Comparison of ENCODE assay signal across 13 mouse cellular contexts in the genomic region with DNA sequence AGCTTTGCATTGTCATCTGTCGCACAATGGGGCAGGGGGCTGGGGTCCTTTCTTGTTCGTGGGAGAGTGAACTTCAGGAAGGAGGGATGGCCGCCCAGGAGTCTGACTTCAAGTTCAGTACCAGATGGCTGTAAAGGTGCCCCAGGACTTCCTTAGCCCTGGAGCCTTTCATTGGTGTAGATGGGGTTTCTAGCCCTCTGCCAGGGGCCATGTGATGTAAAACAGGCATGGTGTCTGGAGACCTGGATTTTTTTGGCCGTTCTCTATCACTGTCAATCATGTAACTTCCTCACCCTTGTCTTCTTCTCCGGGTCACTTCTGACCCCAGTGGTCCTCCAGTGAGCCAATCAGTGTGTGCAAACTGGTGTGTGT. TPM values are rescaled to one million over a fixed set of nuclear protein-coding genes. Genes with fewer than 3 reads are reported as not detected.
DNase-seq lines count a peak whose midpoint lies in the region; ATAC-seq and TF ChIP-seq lines count a peak whose summit lies in the region.
"Had no signal": no experiment of that assay in that cellular context is flagged by ENCODE, and none has a peak within 500 bp of the region (broad histone marks: within the 10 kb centered on the region; RNA-seq: fewer than 3 reads in every experiment).

No protein-coding gene starts in this region.

- TF ChIP-seq CTCF in heart, adult 2 months (IDR thresholded peaks at IDR 0.05): no peak
- no peak for TF ChIP-seq CTCF in small intestine, adult 2 months (IDR thresholded peaks at IDR 0.05; ENCODE audit: extremely low read depth, insufficient read length, insufficient replicate concordance, low read depth, low read length)

- H3K27ac ChIP-seq in heart, adult 2 months: peak overlapping the region; percentile 73
- H3K27ac ChIP-seq in hindbrain, embryonic 14.5 days: peak overlapping the region; percentile 20; the same call in 1 of the 2 replicates
- H3K27ac ChIP-seq in hindbrain, embryonic 11.5 days (ENCODE audit: low read depth, low read length): no peak overlapping the region
- peak overlapping the region; percentile 83 for H3K27ac ChIP-seq in lung, embryonic 16.5 days (ENCODE audit: low read length)
- peak overlapping the region; percentile 5; the same call in 1 of the 2 replicates for H3K27ac ChIP-seq in small intestine, adult 2 months (ENCODE audit: insufficient read depth, low read depth, low read length)
- H3K27ac ChIP-seq: forebrain, embryonic 15.5 days had no signal

- H3K4me2 ChIP-seq in hindbrain, embryonic 14.5 days (replicated peaks): no peak overlapping the region
- H3K4me2 ChIP-seq in hindbrain, embryonic 11.5 days (replicated peaks; ENCODE audit: low read depth, low read length): no peak overlapping the region
- H3K4me2 ChIP-seq in lung, embryonic 16.5 days (ENCODE audit: low read depth, low read length): no peak overlapping the region
- H3K4me2 ChIP-seq: forebrain, embryonic 15.5 days; neural tube, embryonic 13.5 days had no signal

- DNase-seq in heart, adult 2 months: no peak
- DNase-seq in heart, adult 8-10 months (ENCODE audit: low spot score): no peak
- DNase-seq in hindbrain, embryonic 14.5 days (ENCODE audit: low spot score): no peak
- DNase-seq in hindbrain, embryonic 11.5 days (ENCODE audit: low spot score): no peak
- no peak for DNase-seq in lung, postnatal 14 days
- no peak for DNase-seq in adrenal gland, adult 2 months
- DNase-seq: cerebellum, adult 2 months; gastrocnemius, postnatal 14 days had no signal

- H3K4me3 ChIP-seq in heart, adult 2 months: no peak overlapping the region
- H3K4me3 ChIP-seq in hindbrain, embryonic 14.5 days (replicated peaks; ENCODE audit: low read length): no peak overlapping the region
- no peak overlapping the region for H3K4me3 ChIP-seq in hindbrain, embryonic 11.5 days (ENCODE audit: low read depth, low read length)
- H3K4me3 ChIP-seq in lung, embryonic 16.5 days (ENCODE audit: low read length): no peak overlapping the region
- no peak overlapping the region for H3K4me3 ChIP-seq in small intestine, adult 2 months (ENCODE audit: low read depth, low read length)
- H3K4me3 ChIP-seq: forebrain, embryonic 15.5 days; neural tube, embryonic 13.5 days had no signal

- intact Hi-C loops in heart, adult 2 months (cut with DNase I): no loop called here

- no peaks in the 10 kb centered on the region for H3K9me3 ChIP-seq in hindbrain, embryonic 14.5 days (ENCODE audit: control insufficient read depth, low read length)
- H3K9me3 ChIP-seq in hindbrain, embryonic 11.5 days (ENCODE audit: control insufficient read depth, low read length): no peaks in the 10 kb centered on the region
- no peaks in the 10 kb centered on the region for H3K9me3 ChIP-seq in lung, embryonic 16.5 days (ENCODE audit: control insufficient read depth, low read length)
- H3K9me3 ChIP-seq: forebrain, embryonic 15.5 days; neural tube, embryonic 13.5 days had no signal

- H3K79me2 ChIP-seq in heart, adult 2 months (replicated peaks; ENCODE audit: control insufficient read depth, insufficient read depth, low read length): no peaks in the 10 kb centered on the region

- no peak for TF ChIP-seq POLR2A in heart, adult 2 months (IDR thresholded peaks at IDR 0.05; ENCODE audit: insufficient read depth, low read depth, low read length)
- TF ChIP-seq POLR2A in small intestine, adult 2 months (IDR thresholded peaks at IDR 0.05; ENCODE audit: low read depth, low read length): no peak

- peaks cover 8% of the 10 kb centered on the region for H3K4me1 ChIP-seq in heart, adult 2 months (ENCODE audit: control insufficient read depth, insufficient read depth, low read length)
- H3K4me1 ChIP-seq in hindbrain, embryonic 14.5 days (replicated peaks; ENCODE audit: control insufficient read depth, insufficient read depth, low read length): no peaks in the 10 kb centered on the region
- no peaks in the 10 kb centered on the region for H3K4me1 ChIP-seq in hindbrain, embryonic 11.5 days (replicated peaks; ENCODE audit: control insufficient read depth, insufficient read depth, low read length)
- no peaks in the 10 kb centered on the region for H3K4me1 ChIP-seq in lung, embryonic 16.5 days (replicated peaks; ENCODE audit: control insufficient read depth, insufficient read depth, low read length)
- no peaks in the 10 kb centered on the region for H3K4me1 ChIP-seq in small intestine, adult 2 months (ENCODE audit: control insufficient read depth, insufficient read depth, insufficient read length, low read length)
- H3K4me1 ChIP-seq: forebrain, embryonic 15.5 days; neural tube, embryonic 13.5 days had no signal

- no peaks in the 10 kb centered on the region for H3K27me3 ChIP-seq in heart, adult 2 months (ENCODE audit: control insufficient read depth, insufficient read depth, low read length)
- no peaks in the 10 kb centered on the region for H3K27me3 ChIP-seq in hindbrain, embryonic 14.5 days (ENCODE audit: control insufficient read depth, insufficient read depth, low read length)
- H3K27me3 ChIP-seq in hindbrain, embryonic 11.5 days (ENCODE audit: control insufficient read depth, insufficient read depth, low read length): no peaks in the 10 kb centered on the region
- peaks cover under 1% of the 10 kb centered on the region; the same call in 1 of the 2 replicates for H3K27me3 ChIP-seq in lung, embryonic 16.5 days (ENCODE audit: control insufficient read depth, insufficient read depth, low read depth, low read length)
- no peaks in the 10 kb centered on the region for H3K27me3 ChIP-seq in small intestine, adult 2 months (ENCODE audit: control insufficient read depth, insufficient read depth, low read length)
- H3K27me3 ChIP-seq: forebrain, embryonic 15.5 days; neural tube, embryonic 13.5 days had no signal

- no peak overlapping the region for H3K9ac ChIP-seq in heart, adult 2 months (ENCODE audit: low read depth, low read length)
- no peak overlapping the region for H3K9ac ChIP-seq in hindbrain, embryonic 14.5 days
- H3K9ac ChIP-seq in hindbrain, embryonic 11.5 days (ENCODE audit: low read depth, low read length): no peak overlapping the region
- H3K9ac ChIP-seq in lung, embryonic 16.5 days (ENCODE audit: low read length): no peak overlapping the region
- H3K9ac ChIP-seq: forebrain, embryonic 15.5 days; neural tube, embryonic 13.5 days had no signal

- no peaks in the 10 kb centered on the region for H3K36me3 ChIP-seq in heart, adult 2 months (ENCODE audit: control insufficient read depth, insufficient read depth, low read length)
- no peaks in the 10 kb centered on the region for H3K36me3 ChIP-seq in hindbrain, embryonic 14.5 days (replicated peaks; ENCODE audit: control insufficient read depth, insufficient read depth)
- no peaks in the 10 kb centered on the region for H3K36me3 ChIP-seq in hindbrain, embryonic 11.5 days (ENCODE audit: control insufficient read depth, insufficient read depth, low read length)
- no peaks in the 10 kb centered on the region for H3K36me3 ChIP-seq in lung, embryonic 16.5 days (ENCODE audit: control insufficient read depth, insufficient read depth, low read length)
- no peaks in the 10 kb centered on the region for H3K36me3 ChIP-seq in small intestine, adult 2 months (ENCODE audit: control insufficient read depth, insufficient read depth, low read length)
- H3K36me3 ChIP-seq: forebrain, embryonic 15.5 days; neural tube, embryonic 13.5 days had no signal

- WGBS in heart, adult 2 months: 36% methylated on average over 5 of the region's 5 CpGs
- 44% methylated on average over 5 of the region's 5 CpGs for WGBS in hindbrain, embryonic 14.5 days
- 53% methylated on average over 5 of the region's 5 CpGs for WGBS in hindbrain, embryonic 11.5 days
- 68% methylated on average over 5 of the region's 5 CpGs for WGBS in lung, embryonic 16.5 days
- WGBS in small intestine, adult 2 months: 71% methylated on average over 5 of the region's 5 CpGs

- ATAC-seq in hindbrain, embryonic 14.5 days (ENCODE audit: low FRiP score): no peak
- ATAC-seq in hindbrain, embryonic 11.5 days (ENCODE audit: low FRiP score): no peak
- no peak; the same call in 1 of the 2 replicates for ATAC-seq in lung, embryonic 16.5 days (ENCODE audit: low read depth)
- ATAC-seq: forebrain, embryonic 15.5 days; hindbrain, embryonic 16.5 days had no signal

- TF ChIP-seq EP300 in heart, adult 2 months (IDR thresholded peaks at IDR 0.05; ENCODE audit: insufficient read depth, low read depth, low read length): no peak

RNA-seq across cellular contexts. Expression of gene Smim12, which starts 20.6 kb away (rescaled TPM):
- total RNA-seq in heart, adult 2 months (2021): 10 to 100 TPM; 50.3 to 51.6 TPM
- 43.3 and 47.7 TPM in 2 replicates for polyA plus RNA-seq in heart, adult 2 months (2012; rRNA removed)
- 10 to 100 TPM; 55.6 to 65.7 (median 60.7) TPM for total RNA-seq in heart, adult 8-10 months (2022)
- 53.8 and 60.9 TPM in 2 replicates for polyA plus RNA-seq in hindbrain, embryonic 14.5 days (2014; fragmentation: Nextera tagmentation; extraction: Ambion mirVana)
- 59.3 and 59.7 TPM in 2 replicates for polyA plus RNA-seq in hindbrain, embryonic 11.5 days (2014; fragmentation: Nextera tagmentation; extraction: Ambion mirVana)
- polyA plus RNA-seq in lung, embryonic 16.5 days (2015; fragmentation: Nextera tagmentation; extraction: Ambion mirVana): 58.1 and 64.5 TPM in 2 replicates
- polyA plus RNA-seq in small intestine, adult 2 months (2012; rRNA removed): 13.4 and 18.1 TPM in 2 replicates
- 10 to 100 TPM; 50.4 to 68.0 TPM for total RNA-seq in adrenal gland, adult 2 months (2021)
- polyA plus RNA-seq in adrenal gland, adult 2 months (2012; rRNA removed): 41.7 and 46.8 TPM in 2 replicates

RNA-seq across cellular contexts. Expression of gene Gja4, which starts 49.7 kb away (rescaled TPM):
- total RNA-seq in heart, adult 2 months (2021): 10 to 100 TPM; 12.2 to 12.4 TPM
- polyA plus RNA-seq in heart, adult 2 months (2012; rRNA removed): 25.1 and 28.7 TPM in 2 replicates
- total RNA-seq in heart, adult 8-10 months (2022): 10 to 100 TPM in 2 of 4 experiments, 1 to 10 TPM in 2; 7.5 to 10.8 (median 9.1) TPM
- 25.4 and 27.0 TPM in 2 replicates for polyA plus RNA-seq in hindbrain, embryonic 14.5 days (2014; fragmentation: Nextera tagmentation; extraction: Ambion mirVana)
- 13.5 and 14.0 TPM in 2 replicates for polyA plus RNA-seq in hindbrain, embryonic 11.5 days (2014; fragmentation: Nextera tagmentation; extraction: Ambion mirVana)
- 41.2 and 43.5 TPM in 2 replicates for polyA plus RNA-seq in lung, embryonic 16.5 days (2015; fragmentation: Nextera tagmentation; extraction: Ambion mirVana)
- 5.1 and 7.0 TPM in 2 replicates for polyA plus RNA-seq in small intestine, adult 2 months (2012; rRNA removed)
- total RNA-seq in adrenal gland, adult 2 months (2021): 1 to 10 TPM; 2.7 to 6.7 TPM
- polyA plus RNA-seq in adrenal gland, adult 2 months (2012; rRNA removed): 15.9 and 16.0 TPM in 2 replicates
